Mouse (Mus musculus): ENCODE measurements around the gene B230217C12Rik. TPM values are rescaled to one million over a fixed set of nuclear protein-coding genes. Genes with fewer than 3 reads are reported as not detected.
A peak's percentile ranks its signal among the peaks of the same experiment; 100 is the strongest.

B230217C12Rik gene
- total and polyA plus RNA-seq, 2 experiments = 0.09 to 0.29 TPM

DNA sequence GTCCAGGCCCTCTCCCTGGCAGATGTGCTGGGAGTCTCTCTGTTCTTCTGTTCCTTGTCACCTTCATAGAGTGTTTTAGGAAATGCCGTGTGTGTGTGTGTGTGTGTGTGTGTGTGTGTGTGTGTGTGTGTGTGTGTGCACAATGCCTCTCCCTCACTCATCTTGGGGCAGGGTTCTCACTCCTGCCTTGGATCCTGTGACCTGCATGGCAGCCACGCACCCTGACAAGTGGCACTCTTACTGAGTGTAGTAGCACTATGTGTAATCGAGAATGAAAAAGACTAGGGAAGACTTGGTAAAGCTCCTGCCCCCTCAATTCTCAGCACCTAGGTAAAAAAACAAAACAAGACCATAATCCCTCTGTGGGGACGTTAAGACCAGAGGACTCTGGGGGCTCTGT, 21.5 kb upstream of the B230217C12Rik start:
- TF ChIP-seq CTCF (IDR thresholded peaks at IDR 0.05; ENCODE audit: low read depth, low read length) (no peak), POLR2A (IDR thresholded peaks at IDR 0.05; ENCODE audit: extremely low read depth, insufficient read depth, low read length) (no peak)
- H3K4me1 ChIP-seq (ENCODE audit: control insufficient read depth, insufficient read depth, low read length) = peaks cover 60% of the 10 kb centered on the region

GRCm38 (mm10) chr11:97819923-97820322, 20.7 kb upstream of the B230217C12Rik start:
- no peaks in the 10 kb centered on the region for H3K27me3 ChIP-seq (ENCODE audit: control insufficient read depth, insufficient read depth, low read length)
- peaks cover 2% of the 10 kb centered on the region; the same call in 1 of the 2 replicates for H3K36me3 ChIP-seq (ENCODE audit: control insufficient read depth, insufficient read depth, low read length)
- 10% methylated on average over 5 of the region's 5 CpGs for WGBS
- no peak overlapping the region for H3K4me3 ChIP-seq (ENCODE audit: insufficient read depth, low read depth, low read length)
- peaks cover 19% of the 10 kb centered on the region; the same call in 1 of the 2 replicates for H3K79me2 ChIP-seq (ENCODE audit: control insufficient read depth, insufficient read depth, low read length)
- DNase-seq (ENCODE audit: extremely low read depth, low read depth, low spot score) = peak; percentile 91
- no peak for TF ChIP-seq POLR2A (IDR thresholded peaks at IDR 0.05; ENCODE audit: extremely low read depth, insufficient read depth, low read length)
- TF ChIP-seq CTCF (IDR thresholded peaks at IDR 0.05; ENCODE audit: low read depth, low read length) = no peak
- peaks cover 54% of the 10 kb centered on the region for H3K4me1 ChIP-seq (ENCODE audit: control insufficient read depth, insufficient read depth, low read length)
- no peak overlapping the region for H3K9ac ChIP-seq (ENCODE audit: low read depth, low read length)
- peak overlapping the region; percentile 85 for H3K27ac ChIP-seq (replicated peaks; ENCODE audit: insufficient read depth, low read depth, low read length)

More for the DNA sequence above, 21.5 kb upstream of the B230217C12Rik start:
- no peak for DNase-seq (ENCODE audit: extremely low read depth, low read depth, low spot score)
- H3K36me3 ChIP-seq (ENCODE audit: control insufficient read depth, insufficient read depth, low read length) = peaks cover 2% of the 10 kb centered on the region; the same call in 1 of the 2 replicates
- H3K27me3 ChIP-seq (ENCODE audit: control insufficient read depth, insufficient read depth, low read length) = no peaks in the 10 kb centered on the region
- peak overlapping the region; percentile 35; the same call in 1 of the 2 replicates for H3K9ac ChIP-seq (ENCODE audit: low read depth, low read length)
- H3K27ac ChIP-seq (replicated peaks; ENCODE audit: insufficient read depth, low read depth, low read length) = peak overlapping the region; percentile 81
- peaks cover 19% of the 10 kb centered on the region; the same call in 1 of the 2 replicates for H3K79me2 ChIP-seq (ENCODE audit: control insufficient read depth, insufficient read depth, low read length)
- WGBS = 32% methylated on average over 4 of the region's 4 CpGs
- no peak overlapping the region for H3K4me3 ChIP-seq (ENCODE audit: insufficient read depth, low read depth, low read length)

DNA sequence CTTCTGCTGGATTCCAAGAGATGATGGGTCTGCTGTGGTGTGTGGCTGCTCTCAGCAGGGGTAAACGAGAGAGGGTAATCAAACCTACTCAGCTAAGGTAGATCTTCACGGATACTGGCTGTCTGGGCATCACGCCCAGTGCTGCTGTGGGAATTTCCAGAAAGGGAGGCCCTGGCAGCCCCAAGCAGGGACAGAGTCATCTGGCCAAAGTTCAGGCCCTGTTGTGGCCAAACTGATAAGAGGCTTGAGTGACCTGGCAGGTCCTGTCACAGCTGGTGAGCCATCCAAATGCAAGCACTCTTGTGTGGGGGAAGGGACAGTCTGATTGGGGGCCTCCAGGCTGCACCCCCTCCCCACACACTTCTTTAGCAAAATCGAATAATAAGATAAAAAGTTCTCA, 19.7 kb upstream of the B230217C12Rik start:
- Histone ChIP-seq H3K27me3 (ENCODE audit: control insufficient read depth, insufficient read depth, low read length) (no peaks in the 10 kb centered on the region), H3K36me3 (ENCODE audit: control insufficient read depth, insufficient read depth, low read length) (peaks cover 4% of the 10 kb centered on the region; the same call in 1 of the 2 replicates), H3K79me2 (ENCODE audit: control insufficient read depth, insufficient read depth, low read length) (peaks cover 14% of the 10 kb centered on the region; the same call in 1 of the 2 replicates), H3K4me1 (ENCODE audit: control insufficient read depth, insufficient read depth, low read length) (peaks cover 54% of the 10 kb centered on the region), H3K27ac (replicated peaks; ENCODE audit: insufficient read depth, low read depth, low read length) (peak overlapping the region; percentile 85), H3K4me3 (ENCODE audit: insufficient read depth, low read depth, low read length) (no peak overlapping the region), H3K9ac (ENCODE audit: low read depth, low read length) (no peak overlapping the region)
- DNase-seq (ENCODE audit: extremely low read depth, low read depth, low spot score) = peak; percentile 98
- 8% methylated on average over 4 of the region's 4 CpGs for WGBS
- TF ChIP-seq POLR2A (IDR thresholded peaks at IDR 0.05; ENCODE audit: extremely low read depth, insufficient read depth, low read length) (no peak), CTCF (IDR thresholded peaks at IDR 0.05; ENCODE audit: low read depth, low read length) (no peak)

DNA sequence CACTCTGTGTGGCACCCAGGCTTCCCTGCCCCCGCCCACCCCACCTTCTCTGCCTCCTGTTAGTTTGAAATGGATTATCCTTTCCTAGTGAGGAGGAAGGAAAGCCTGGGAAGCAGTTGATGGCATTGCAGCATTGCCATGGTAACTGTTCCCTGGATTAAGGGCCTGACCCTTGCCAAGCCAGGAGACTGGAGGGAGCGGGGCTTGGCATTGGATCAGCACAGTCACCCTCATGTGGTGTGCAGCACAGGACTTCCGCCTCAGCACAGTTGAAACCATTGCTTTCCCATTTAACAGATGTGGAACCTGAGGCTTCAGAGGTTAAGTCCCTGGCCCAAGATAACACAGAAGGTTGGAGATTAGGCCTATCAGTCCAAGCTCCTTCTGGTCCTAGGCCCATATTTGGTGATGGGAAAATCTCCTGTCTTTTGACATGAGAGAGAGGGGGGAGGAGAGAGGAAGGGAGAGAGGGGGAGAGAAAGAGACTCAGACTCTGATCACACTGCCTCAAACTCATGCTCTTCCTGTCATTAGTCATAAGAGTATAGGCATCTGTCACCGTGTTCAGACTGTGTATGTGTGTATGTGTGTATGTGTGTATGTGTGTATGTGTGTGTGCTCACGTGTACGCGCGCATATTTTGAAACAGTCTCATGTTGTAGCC, 19.0 kb upstream of the B230217C12Rik start:
- WGBS = 65% methylated on average over 8 of the region's 8 CpGs
- H3K4me1 ChIP-seq (ENCODE audit: control insufficient read depth, insufficient read depth, low read length) = peaks cover 49% of the 10 kb centered on the region
- H3K36me3 ChIP-seq (ENCODE audit: control insufficient read depth, insufficient read depth, low read length) = 0 out of 2 replicates have a peak, but pooled peaks cover 3% of the 10 kb centered on the region
- DNase-seq (ENCODE audit: extremely low read depth, low read depth, low spot score) = peak; percentile 69
- H3K9ac ChIP-seq (ENCODE audit: low read depth, low read length) = no peak overlapping the region
- peak overlapping the region; percentile 24 for H3K27ac ChIP-seq (replicated peaks; ENCODE audit: insufficient read depth, low read depth, low read length)
- H3K4me3 ChIP-seq (ENCODE audit: insufficient read depth, low read depth, low read length) = no peak overlapping the region
- TF ChIP-seq CTCF (IDR thresholded peaks at IDR 0.05; ENCODE audit: low read depth, low read length) = no peak
- TF ChIP-seq POLR2A (IDR thresholded peaks at IDR 0.05; ENCODE audit: extremely low read depth, insufficient read depth, low read length) = no peak
- H3K27me3 ChIP-seq (ENCODE audit: control insufficient read depth, insufficient read depth, low read length) = no peaks in the 10 kb centered on the region
- H3K79me2 ChIP-seq (ENCODE audit: control insufficient read depth, insufficient read depth, low read length) = peaks cover 14% of the 10 kb centered on the region; the same call in 1 of the 2 replicates

DNA sequence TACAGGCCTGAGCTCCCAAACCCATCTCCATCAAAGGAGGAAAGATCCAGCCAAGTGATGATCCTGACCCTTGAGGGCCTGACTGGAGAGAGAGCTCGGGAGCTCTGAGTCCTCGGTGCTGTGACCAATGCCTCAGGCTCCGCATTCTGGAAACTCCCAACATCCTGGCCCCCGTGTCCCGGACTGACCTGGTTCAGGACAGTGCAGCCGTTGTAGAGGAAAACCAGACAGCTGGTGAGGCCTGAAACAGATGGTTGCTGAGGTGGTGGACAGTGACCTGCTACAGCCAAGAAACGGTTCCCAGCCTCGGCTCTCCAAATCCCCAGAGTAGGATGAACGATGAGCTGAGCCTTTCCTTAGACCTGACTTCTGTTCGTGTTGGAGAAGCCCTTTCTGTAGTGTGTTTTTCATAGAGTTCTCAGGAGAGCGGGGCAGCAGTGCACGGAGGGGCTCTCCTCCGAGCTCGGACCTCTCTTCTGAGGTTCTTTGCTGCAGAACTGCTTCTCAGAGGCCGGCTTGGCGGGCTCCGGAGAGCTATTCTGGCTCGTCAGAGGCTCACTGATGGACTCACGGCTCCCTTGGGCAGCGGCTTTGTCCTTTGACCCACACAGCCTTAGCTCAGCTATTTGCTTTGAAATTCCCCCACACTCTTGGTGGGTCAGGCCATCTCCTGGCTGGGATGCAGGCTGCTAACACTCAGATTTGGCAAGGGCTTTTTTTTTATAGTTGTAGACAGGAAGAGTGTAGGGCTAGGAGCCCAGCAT, 17.6 kb upstream of the B230217C12Rik start:
- whole genome bisulfite sequencing = 12% methylated on average over 20 of the region's 20 CpGs
- Histone ChIP-seq H3K4me3 (ENCODE audit: insufficient read depth, low read depth, low read length) (peak overlapping the region; percentile 40; the same call in 1 of the 2 replicates), H3K9ac (ENCODE audit: low read depth, low read length) (peak overlapping the region; percentile 55), H3K36me3 (ENCODE audit: control insufficient read depth, insufficient read depth, low read length) (0 out of 2 replicates have a peak, but pooled peaks cover 6% of the 10 kb centered on the region), H3K4me1 (ENCODE audit: control insufficient read depth, insufficient read depth, low read length) (peaks cover 39% of the 10 kb centered on the region), H3K27me3 (ENCODE audit: control insufficient read depth, insufficient read depth, low read length) (no peaks in the 10 kb centered on the region), H3K79me2 (ENCODE audit: control insufficient read depth, insufficient read depth, low read length) (peaks cover 19% of the 10 kb centered on the region; the same call in 1 of the 2 replicates), H3K27ac (replicated peaks; ENCODE audit: insufficient read depth, low read depth, low read length) (peak overlapping the region; percentile 89)
- TF ChIP-seq POLR2A (IDR thresholded peaks at IDR 0.05; ENCODE audit: extremely low read depth, insufficient read depth, low read length) = no peak
- TF ChIP-seq CTCF (IDR thresholded peaks at IDR 0.05; ENCODE audit: low read depth, low read length) = no peak
- DNase-seq (ENCODE audit: extremely low read depth, low read depth, low spot score) = peak; percentile 77
